Mouse (Mus musculus): ENCODE measurements at regions not wholly inside any gene's neighbourhood (a gene's known extent, or its start where the extent isn't known, plus 50 kb on each side); places are given as distances from the start of the nearest gene placed in this dataset.

- no peak for DNase-seq (ENCODE audit: low read depth, low spot score)
These were observed 936.8 kb upstream of the Lcorl start for GRCm38 (mm10) chr5:46794028-46794705.

- no peak for DNase-seq (ENCODE audit: low read depth, low spot score)
These were observed 933.6 kb upstream of the Lcorl start for GRCm38 (mm10) chr5:46791051-46791450.

DNA sequence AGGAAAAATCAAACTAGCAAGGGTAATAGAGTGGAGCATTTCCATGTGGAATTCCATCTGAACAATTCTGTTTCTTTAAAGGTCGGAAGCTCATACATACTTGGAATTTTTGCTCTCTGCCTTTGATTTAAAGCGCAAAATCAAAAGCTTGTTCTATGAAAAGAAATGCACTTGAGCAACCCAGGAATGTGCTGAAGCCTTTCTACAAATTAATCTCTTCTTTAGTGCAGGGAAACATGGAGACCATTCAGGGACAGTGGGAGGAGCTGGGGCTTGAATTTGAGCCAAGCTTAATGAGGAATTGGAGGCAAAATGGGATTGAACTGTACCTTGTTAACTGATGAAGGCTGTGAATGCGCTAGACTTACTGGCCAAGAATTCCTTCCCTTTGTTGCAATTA is 933.1 kb upstream of the Lcorl start:
- DNase-seq (ENCODE audit: low read depth, low spot score), result no peak

GRCm38 (mm10) chr5:46787079-46787478 is 929.7 kb upstream of the Lcorl start:
- DNase-seq (ENCODE audit: low read depth, low spot score), result no peak

DNA sequence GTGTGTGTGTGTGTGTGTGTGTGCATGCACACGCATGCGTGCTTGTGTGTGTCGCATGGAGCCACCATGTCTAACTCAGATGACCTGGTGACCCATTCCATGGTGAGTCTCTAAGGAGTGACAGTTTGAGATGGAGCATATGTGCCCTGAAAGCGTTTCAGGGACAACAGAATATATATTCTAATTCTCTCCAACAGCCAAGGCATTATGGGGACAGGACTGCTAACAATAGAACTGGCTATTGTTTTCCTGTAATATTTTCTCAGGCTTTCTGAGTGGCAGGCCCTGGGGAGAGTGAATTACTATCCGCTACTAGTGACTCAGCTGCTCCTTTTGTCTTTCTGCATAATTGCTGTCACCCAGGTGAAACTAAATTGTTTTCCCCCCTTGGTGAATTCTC is 898.7 kb upstream of the Lcorl start:
- DNase-seq (ENCODE audit: low read depth, low spot score), result no peak

- no peak for DNase-seq (ENCODE audit: low read depth, low spot score)
These were observed 882.7 kb upstream of the Lcorl start for GRCm38 (mm10) chr5:46740034-46740582.

DNA sequence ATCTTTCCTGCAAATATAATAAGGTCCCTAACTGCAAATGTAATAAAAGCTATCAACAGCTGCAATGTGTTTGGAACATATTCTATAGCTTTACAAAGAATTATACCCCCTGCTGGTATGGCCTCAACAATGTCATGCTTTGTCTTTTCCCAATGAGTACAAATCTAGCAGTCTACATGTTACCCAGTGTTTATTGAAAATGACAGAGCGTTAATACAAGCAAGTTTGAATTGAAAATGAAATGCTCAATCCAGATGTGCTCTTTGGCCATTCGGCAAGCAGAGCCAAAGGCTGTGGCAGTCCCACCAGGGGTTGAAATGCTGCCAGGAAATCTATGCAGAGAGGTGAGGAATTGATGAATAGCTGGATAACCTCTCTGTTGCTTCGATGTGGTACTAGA is 875.1 kb upstream of the Lcorl start:
- DNase-seq (ENCODE audit: low read depth, low spot score), result no peak

- DNase-seq (ENCODE audit: low read depth, low spot score), result no peak
These were observed 874.6 kb upstream of the Lcorl start for GRCm38 (mm10) chr5:46732025-46732424.

- DNase-seq (ENCODE audit: low read depth, low spot score), result no peak
These were observed 873.9 kb upstream of the Lcorl start for GRCm38 (mm10) chr5:46731297-46731696.

DNA sequence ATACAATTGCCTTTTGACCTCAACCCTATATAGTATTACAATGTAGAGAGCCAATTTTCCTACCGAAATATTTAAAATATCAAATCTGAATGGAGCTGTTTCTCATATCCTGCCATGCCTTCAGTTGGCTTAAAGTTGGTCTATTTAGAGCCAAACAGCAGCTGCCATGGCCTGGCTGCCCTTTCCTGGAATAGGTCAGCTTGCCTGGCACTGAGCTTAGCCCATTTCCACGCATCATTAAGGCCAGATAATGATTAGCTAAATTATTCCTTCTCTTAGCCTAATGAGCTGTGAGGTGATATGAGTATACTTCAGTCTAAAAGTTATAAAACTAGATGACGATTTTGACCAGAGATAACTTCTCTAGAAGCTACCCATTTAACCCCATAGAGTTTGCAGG is 852.2 kb upstream of the Lcorl start:
- DNase-seq (ENCODE audit: low read depth, low spot score), result no peak

- no peak for DNase-seq (ENCODE audit: low read depth, low spot score)
These were observed 850.4 kb upstream of the Lcorl start for GRCm38 (mm10) chr5:46707845-46708244.

DNA sequence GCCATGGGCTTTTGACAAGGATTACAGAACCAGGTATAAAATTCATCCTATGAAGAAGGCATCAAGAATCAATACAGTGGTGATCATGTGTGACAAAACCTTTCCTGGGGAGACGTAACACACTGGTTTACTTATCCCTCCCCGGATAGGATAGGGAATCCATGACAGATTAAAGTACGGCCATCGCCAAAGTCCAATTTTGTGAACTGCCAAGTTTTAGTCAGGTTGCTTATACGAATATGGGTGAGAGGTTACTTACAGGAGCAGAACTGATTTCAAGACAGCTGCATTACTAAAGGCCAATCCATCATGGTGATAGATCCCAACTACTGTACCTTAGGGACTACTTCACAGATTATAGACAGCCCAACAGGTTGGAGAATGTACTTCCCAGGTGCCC is 849.6 kb upstream of the Lcorl start:
- no peak for DNase-seq (ENCODE audit: low read depth, low spot score)

DNA sequence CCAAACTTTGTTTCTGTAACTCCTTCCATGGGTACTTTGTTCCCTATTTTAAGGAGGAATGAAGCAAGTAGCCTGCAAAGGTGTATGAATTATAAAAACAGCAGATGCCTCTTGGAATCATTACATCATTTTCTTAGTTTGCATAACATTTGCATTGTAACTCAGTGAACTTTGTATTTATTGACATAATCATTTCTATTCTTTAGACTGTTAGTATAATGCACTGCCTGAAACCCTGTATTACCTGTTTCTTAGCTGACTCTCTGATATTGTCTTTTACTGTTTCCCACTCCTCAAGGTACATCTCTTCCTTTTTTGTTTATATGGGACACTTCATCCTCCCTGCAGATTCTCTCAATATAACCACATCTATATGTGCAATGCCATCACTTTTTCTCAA is 820.6 kb upstream of the Lcorl start:
- DNase-seq (ENCODE audit: low read depth, low spot score), result no peak

DNA sequence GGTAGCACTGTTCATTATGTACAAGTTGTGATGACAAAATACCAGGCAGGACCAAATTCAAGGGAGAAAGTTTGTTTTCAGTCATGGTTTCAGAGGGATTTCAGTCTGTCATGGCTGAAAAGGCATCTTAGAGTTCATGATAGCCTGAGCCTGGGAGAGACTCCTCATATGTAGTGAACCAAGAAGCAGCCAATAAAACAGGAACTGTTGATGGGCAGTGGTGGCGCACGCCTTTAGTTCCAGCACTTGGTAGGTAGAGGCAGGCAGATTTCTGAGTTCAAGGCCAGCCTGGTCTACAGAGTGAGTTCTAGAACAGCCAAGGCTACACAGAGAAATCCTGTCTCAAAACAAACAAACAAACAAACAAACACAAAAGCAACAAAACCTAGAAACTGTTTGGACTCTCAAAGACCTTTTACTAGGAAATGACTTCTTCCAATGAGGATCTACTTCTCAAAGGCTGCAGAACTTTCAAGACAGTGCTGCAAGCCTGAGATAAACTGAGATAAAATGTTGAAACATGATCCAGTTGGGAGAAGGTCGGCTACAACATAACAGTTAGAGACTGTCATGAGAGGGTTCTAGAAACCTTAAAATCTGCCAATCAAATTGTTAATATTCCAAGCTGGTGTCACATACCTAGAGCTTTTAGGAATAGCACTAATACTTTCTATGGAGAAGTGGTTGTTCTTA is 817.5 kb upstream of the Lcorl start:
- DNase-seq (ENCODE audit: low read depth, low spot score), result no peak

DNA sequence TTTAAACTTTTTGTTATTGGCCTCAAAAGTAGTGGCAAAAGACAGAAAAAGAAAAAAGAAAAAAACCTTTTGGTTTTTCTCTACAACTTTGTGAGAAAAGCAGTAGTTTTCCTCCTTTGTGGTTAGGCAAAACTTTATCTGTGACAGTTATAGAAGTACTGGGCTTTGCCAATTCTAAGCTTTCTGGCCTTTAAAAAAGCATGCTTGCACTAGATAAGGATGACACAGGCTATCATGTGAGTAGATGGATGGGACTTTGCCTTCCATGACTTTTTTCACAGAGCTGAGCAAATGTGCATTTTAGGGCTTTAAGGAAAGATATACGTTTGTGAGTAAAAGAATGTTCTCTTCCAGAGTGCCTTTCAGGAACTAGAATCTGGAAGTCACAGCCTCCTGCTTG is 816.0 kb upstream of the Lcorl start:
- DNase-seq (ENCODE audit: low read depth, low spot score), result no peak

DNA sequence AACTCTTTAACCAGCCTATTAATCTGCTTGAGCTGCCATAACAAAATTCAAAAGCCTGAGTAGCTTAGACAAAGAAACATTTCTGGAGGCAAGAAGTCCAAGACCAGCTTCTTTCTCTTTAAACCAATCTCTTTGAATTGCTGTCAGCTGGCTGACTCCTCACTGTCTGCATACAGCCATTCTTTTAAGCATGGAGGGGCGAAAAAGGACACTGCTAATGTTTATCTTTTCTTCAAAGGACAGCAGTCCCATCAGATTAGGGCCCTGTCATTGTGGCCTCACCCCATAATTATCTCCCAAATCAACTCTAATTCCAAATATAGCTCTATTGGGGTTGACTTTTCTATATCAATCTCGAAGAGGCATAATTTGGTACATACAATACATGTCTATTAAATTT is 813.1 kb upstream of the Lcorl start:
- DNase-seq (ENCODE audit: low read depth, low spot score), result no peak

DNA sequence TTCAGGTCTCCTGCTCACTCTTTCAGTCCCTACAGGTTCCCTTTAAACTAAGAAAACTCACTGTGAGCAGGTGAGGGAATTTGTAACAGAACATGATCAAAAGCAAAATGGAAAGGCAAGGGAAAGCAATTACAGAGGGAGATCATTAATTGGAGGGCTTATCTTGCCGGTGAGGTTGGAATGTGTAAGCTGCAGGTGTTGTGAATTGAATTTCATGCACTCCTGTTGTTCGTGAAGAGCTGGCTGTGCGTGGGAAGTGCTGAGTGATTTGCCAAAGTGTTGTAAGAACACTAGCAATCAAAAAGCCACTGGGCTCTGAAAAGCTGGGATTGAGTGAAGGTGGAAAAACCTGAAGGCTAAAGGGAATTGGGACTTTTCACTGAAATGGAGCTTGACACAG is 808.8 kb upstream of the Lcorl start:
- no peak for DNase-seq (ENCODE audit: low read depth, low spot score)

DNA sequence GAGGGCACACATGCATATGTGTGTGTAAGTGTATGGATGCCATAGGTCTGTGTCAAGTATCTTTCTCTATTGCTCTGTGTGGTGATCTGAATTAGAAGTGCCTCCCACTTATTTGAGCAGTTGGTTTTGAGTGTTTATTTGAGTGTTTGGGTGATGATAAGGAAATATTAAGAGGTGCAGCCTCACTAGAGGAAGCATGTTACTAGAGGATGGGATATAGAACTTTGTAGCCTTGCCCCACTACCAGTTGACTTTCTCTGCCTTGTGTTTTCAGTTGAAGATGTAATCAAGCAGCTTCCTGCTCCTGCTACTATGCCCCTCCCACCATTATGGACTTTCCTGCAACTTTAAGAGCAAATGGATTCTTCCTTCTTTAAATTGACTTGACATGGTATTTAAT is 799.6 kb upstream of the Lcorl start:
- DNase-seq (ENCODE audit: low read depth, low spot score), result no peak

GRCm38 (mm10) chr5:46654189-46654588 is 796.8 kb upstream of the Lcorl start:
- no peak for DNase-seq (ENCODE audit: low read depth, low spot score)

- no peak for DNase-seq (ENCODE audit: low read depth, low spot score)
These were observed 785.6 kb upstream of the Lcorl start for GRCm38 (mm10) chr5:46643009-46643408.

GRCm38 (mm10) chr5:46635116-46635668 is 777.8 kb upstream of the Lcorl start:
- DNase-seq (ENCODE audit: low read depth, low spot score), result no peak
